Mouse (Mus musculus) stomach, embryonic 16.5 days (tissue): ENCODE measurements at regions not wholly inside any gene's neighbourhood (a gene's known extent, or its start where the extent isn't known, plus 50 kb on each side); places are given as distances from the start of the nearest gene placed in this dataset.

Experiments
- ATAC-seq: fragments of 200-750 bp; cut with Nextera tagmentation; 2 replicates; pipeline ENCODE4 v1.8.0; 2017; ENCODE audit warnings: moderate number of reproducible peaks, moderate TSS enrichment; ENCODE audit not compliant: insufficient read depth, low FRiP score
- H3K27ac ChIP-seq: fragments of 300-500 bp; sonication (generic); 2 replicates; pipeline ENCODE4 v1.5.1; 2014; ENCODE audit warnings: low read length
- H3K27me3 ChIP-seq: fragments of 300-500 bp; sonication (generic); 2 replicates; pipeline ENCODE4 v1.6.1; 2014; ENCODE audit warnings: low read length, control low read depth, mixed read lengths; ENCODE audit not compliant: control insufficient read depth, insufficient read depth
- H3K36me3 ChIP-seq: fragments of 300-500 bp; sonication (generic); 2 replicates; pipeline ENCODE4 v1.6.1; 2014; ENCODE audit warnings: low read length; ENCODE audit not compliant: control insufficient read depth, insufficient read depth
- H3K4me1 ChIP-seq: fragments of 300-500 bp; sonication (generic); 2 replicates; pipeline ENCODE4 v1.6.1; 2014; ENCODE audit warnings: low read length, control low read depth, mixed read lengths; ENCODE audit not compliant: control insufficient read depth, insufficient read depth
- H3K4me2 ChIP-seq: fragments of 300-500 bp; sonication (generic); 2 replicates; pipeline ENCODE4 v1.6.1; 2014; ENCODE audit warnings: low read depth, low read length, mixed read lengths
- H3K4me3 ChIP-seq: fragments of 300-500 bp; sonication (generic); replicated peaks from 2 replicates; pipeline ENCODE4 v1.5.1; 2014; ENCODE audit warnings: mild to moderate bottlenecking, low read length
- H3K9ac ChIP-seq: fragments of 300-500 bp; sonication (generic); 2 replicates; pipeline ENCODE4 v1.6.1; 2014; ENCODE audit warnings: low read length
- H3K9me3 ChIP-seq: fragments of 300-500 bp; sonication (generic); replicated peaks from 2 replicates; pipeline ENCODE4 v1.6.1; 2016; ENCODE audit warnings: low read length, control low read depth; ENCODE audit not compliant: control insufficient read depth
- WGBS: fragments of 180-500 bp; shearing (Covaris S2); extraction: QIAGEN DNeasy Blood & Tissue Kit; methylation state at CpG from one replicate; pipeline ENCODE4 v1.1.7; 2014; 5-methylcytosine and 5-hydroxymethylcytosine counted together

GRCm38 (mm10) chr3:149088621-149089128 is 98.3 kb upstream of the Adgrl2 start:
- ATAC-seq, result no peak; the same call in 1 of the 2 replicates
- peak overlapping the region; percentile 56 for H3K4me2 ChIP-seq
- H3K9ac ChIP-seq, result peak overlapping the region; percentile 49
- 13% methylated on average over 16 of the region's 16 CpGs for WGBS
- peaks cover 30% of the 10 kb centered on the region for H3K4me1 ChIP-seq
- no peak overlapping the region; the same call in 1 of the 2 replicates for H3K27ac ChIP-seq
- H3K4me3 ChIP-seq, result peak overlapping the region; percentile 21
- no peaks in the 10 kb centered on the region for H3K27me3 ChIP-seq
- no peaks in the 10 kb centered on the region for H3K9me3 ChIP-seq
- no peaks in the 10 kb centered on the region for H3K36me3 ChIP-seq

DNA sequence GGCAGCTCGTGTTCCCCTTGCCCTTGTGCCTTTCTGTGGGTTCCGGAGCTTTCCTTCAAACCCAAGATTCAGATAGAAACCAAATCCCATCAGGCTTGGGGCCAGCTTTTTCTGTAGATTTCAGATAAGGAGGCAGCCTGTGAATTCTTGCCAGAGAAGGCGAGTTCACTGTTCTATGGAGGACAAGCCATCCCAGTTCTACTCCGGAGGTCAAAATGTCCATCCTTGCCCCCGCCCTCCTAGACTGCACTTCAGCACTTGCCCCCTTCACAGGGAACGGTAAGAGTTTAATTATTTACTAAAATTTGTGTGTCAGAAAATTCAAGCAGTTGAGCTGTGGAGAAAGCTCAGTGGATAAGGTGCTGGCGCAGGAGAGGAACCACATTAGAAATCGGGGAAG is 97.1 kb upstream of the Adgrl2 start:
- 57% methylated on average over 8 of the region's 8 CpGs for WGBS
- Histone ChIP-seq H3K4me3 (no peak overlapping the region), H3K4me1 (peaks cover 34% of the 10 kb centered on the region), H3K27ac (no peak overlapping the region), H3K4me2 (0 out of 2 replicates have a peak overlapping the region, but pooled peaks have one; percentile 3), H3K9ac (no peak overlapping the region), H3K9me3 (no peaks in the 10 kb centered on the region), H3K27me3 (no peaks in the 10 kb centered on the region), H3K36me3 (no peaks in the 10 kb centered on the region)
- no peak; the same call in 1 of the 2 replicates for ATAC-seq

- no peaks in the 10 kb centered on the region for H3K9me3 ChIP-seq
- no peak overlapping the region for H3K27ac ChIP-seq
- WGBS, result 19% methylated on average over 5 of the region's 5 CpGs
- H3K4me2 ChIP-seq, result no peak overlapping the region
- no peaks in the 10 kb centered on the region for H3K27me3 ChIP-seq
- H3K4me3 ChIP-seq, result no peak overlapping the region
- no peak overlapping the region for H3K9ac ChIP-seq
- no peak for ATAC-seq
- H3K4me1 ChIP-seq, result peaks cover 32% of the 10 kb centered on the region
- H3K36me3 ChIP-seq, result no peaks in the 10 kb centered on the region
Observed at GRCm38 (mm10) chr3:149086704-149087103, 96.3 kb upstream of the Adgrl2 start.

- Histone ChIP-seq H3K9me3 (no peaks in the 10 kb centered on the region), H3K4me1 (peaks cover 32% of the 10 kb centered on the region), H3K4me3 (no peak overlapping the region), H3K27me3 (no peaks in the 10 kb centered on the region), H3K4me2 (no peak overlapping the region), H3K9ac (no peak overlapping the region), H3K36me3 (no peaks in the 10 kb centered on the region), H3K27ac (no peak overlapping the region; the same call in 1 of the 2 replicates)
- WGBS, result 86% methylated on average over 3 of the region's 3 CpGs
- no peak for ATAC-seq
Observed at GRCm38 (mm10) chr3:149086086-149086485, 95.7 kb upstream of the Adgrl2 start.

DNA sequence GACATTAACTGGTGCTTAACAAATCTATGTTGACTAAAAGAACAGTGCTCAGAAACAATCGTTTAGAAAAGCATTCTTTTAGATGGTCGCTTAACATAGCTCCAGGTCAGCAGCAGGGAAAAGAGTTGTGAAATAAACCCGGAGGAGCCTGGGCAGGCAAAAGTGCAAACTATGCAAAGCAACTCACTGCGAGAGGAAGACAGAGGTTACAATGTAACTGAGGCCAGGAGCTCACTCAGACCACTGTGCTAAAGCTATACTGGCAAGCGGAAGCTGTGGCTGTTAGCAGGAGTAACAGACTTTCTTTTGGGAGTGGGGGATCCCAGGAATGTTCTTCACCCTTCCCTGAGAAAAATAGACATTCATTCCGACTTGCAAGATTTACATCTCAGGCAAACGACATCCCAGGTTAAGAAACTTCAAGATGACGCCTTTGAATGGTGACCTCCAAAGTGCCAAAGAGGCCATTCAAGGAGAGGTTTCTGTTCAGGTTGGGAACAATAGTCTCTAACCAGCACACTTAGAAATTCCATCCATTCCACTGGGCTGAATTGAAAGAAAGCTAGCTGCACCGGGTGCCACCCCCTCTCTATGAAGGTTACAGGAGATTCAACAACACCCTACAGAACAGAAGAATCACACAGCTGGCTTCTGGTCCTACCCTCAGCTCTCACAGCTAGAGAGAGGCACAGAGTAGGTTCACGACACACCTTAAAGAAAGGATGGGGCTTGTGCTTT is 94.7 kb upstream of the Adgrl2 start:
- WGBS, result 54% methylated on average over 10 of the region's 10 CpGs
- Histone ChIP-seq H3K36me3 (no peaks in the 10 kb centered on the region), H3K27me3 (no peaks in the 10 kb centered on the region), H3K9ac (no peak overlapping the region), H3K9me3 (no peaks in the 10 kb centered on the region), H3K27ac (no peak overlapping the region), H3K4me1 (peaks cover 32% of the 10 kb centered on the region), H3K4me2 (no peak overlapping the region), H3K4me3 (no peak overlapping the region)
- ATAC-seq, result no peak

- H3K9me3 ChIP-seq, result no peaks in the 10 kb centered on the region
- H3K27me3 ChIP-seq, result no peaks in the 10 kb centered on the region
- H3K36me3 ChIP-seq, result no peaks in the 10 kb centered on the region
- H3K9ac ChIP-seq, result no peak overlapping the region
- ATAC-seq, result no peak; the same call in 1 of the 2 replicates
- H3K4me3 ChIP-seq, result no peak overlapping the region
- H3K27ac ChIP-seq, result peak overlapping the region; percentile 32; the same call in 1 of the 2 replicates
- peaks cover 27% of the 10 kb centered on the region for H3K4me1 ChIP-seq
- 30% methylated on average over 11 of the region's 11 CpGs for WGBS
- H3K4me2 ChIP-seq, result peak overlapping the region; percentile 23
Observed at GRCm38 (mm10) chr3:149083391-149083790, 93.0 kb upstream of the Adgrl2 start.

DNA sequence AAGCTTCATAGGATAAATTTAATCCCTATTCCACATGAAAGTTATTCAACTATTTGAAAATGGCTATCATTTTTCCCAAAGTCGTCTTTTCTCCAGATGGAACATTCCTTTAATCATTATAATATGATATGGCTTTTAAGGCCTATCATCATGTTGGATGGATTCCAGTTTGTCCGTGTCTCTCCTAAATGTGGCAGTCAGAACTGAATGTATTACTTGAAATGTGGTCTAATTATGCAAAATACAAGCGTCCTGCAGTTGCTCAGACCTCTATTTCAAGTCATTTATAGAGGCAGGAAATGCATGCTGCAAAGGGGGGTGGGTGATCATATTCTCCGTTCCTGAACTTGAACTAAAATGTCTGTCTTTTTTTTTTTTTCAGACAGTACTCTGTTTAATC is 88.5 kb upstream of the Adgrl2 start:
- H3K27me3 ChIP-seq, result no peaks in the 10 kb centered on the region
- no peaks in the 10 kb centered on the region for H3K36me3 ChIP-seq
- no peak overlapping the region for H3K27ac ChIP-seq
- no peak for ATAC-seq
- H3K9ac ChIP-seq, result no peak overlapping the region
- WGBS, result 59% methylated on average over 4 of the region's 4 CpGs
- H3K4me1 ChIP-seq, result peaks cover 6% of the 10 kb centered on the region; the same call in 1 of the 2 replicates
- H3K4me2 ChIP-seq, result no peak overlapping the region
- no peak overlapping the region for H3K4me3 ChIP-seq
- no peaks in the 10 kb centered on the region for H3K9me3 ChIP-seq

GRCm38 (mm10) chr3:149076928-149077551 is 86.7 kb upstream of the Adgrl2 start:
- Histone ChIP-seq H3K27me3 (no peaks in the 10 kb centered on the region), H3K27ac (peak overlapping the region; percentile 55; the same call in 1 of the 2 replicates), H3K4me3 (no peak overlapping the region; the same call in 1 of the 2 replicates), H3K9ac (no peak overlapping the region), H3K4me2 (peak overlapping the region; percentile 22), H3K4me1 (no peaks in the 10 kb centered on the region), H3K36me3 (no peaks in the 10 kb centered on the region), H3K9me3 (no peaks in the 10 kb centered on the region)
- ATAC-seq, result peak; percentile 53; the same call in 1 of the 2 replicates
- WGBS, result 55% methylated on average over 21 of the region's 21 CpGs

- H3K4me2 ChIP-seq, result 0 out of 2 replicates have a peak overlapping the region, but pooled peaks have one; percentile 4
- H3K4me3 ChIP-seq, result no peak overlapping the region
- H3K9ac ChIP-seq, result no peak overlapping the region
- no peaks in the 10 kb centered on the region for H3K36me3 ChIP-seq
- no peaks in the 10 kb centered on the region for H3K27me3 ChIP-seq
- ATAC-seq, result no peak
- 57% methylated on average over 5 of the region's 5 CpGs for WGBS
- H3K4me1 ChIP-seq, result no peaks in the 10 kb centered on the region
- H3K9me3 ChIP-seq, result no peaks in the 10 kb centered on the region
- H3K27ac ChIP-seq, result no peak overlapping the region
Observed at GRCm38 (mm10) chr3:149075488-149075851, 85.1 kb upstream of the Adgrl2 start.
